Mouse (Mus musculus): ENCODE results near the gene Cytip. TPM values are rescaled to one million over a fixed set of nuclear protein-coding genes. Genes with fewer than 3 reads are reported as not detected.

Gene Cytip
- polyA plus RNA-seq, 1 experiment from 2014 or later = 0.09 TPM

Other genes with a start within 250 kb of the Cytip start
- gene Galnt5, start 197.6 kb downstream of the Cytip start, polyA plus RNA-seq (2015; fragmentation: Nextera tagmentation; extraction: Ambion mirVana) = not detected in 2 replicates
- 1.9 and 2.5 TPM in 2 replicates for gene Ermn, start 142.7 kb downstream of the Cytip start, polyA plus RNA-seq (2015; fragmentation: Nextera tagmentation; extraction: Ambion mirVana)
- 1.0 and 1.5 TPM in 2 replicates for gene Acvr1c, start 162.4 kb upstream of the Cytip start, polyA plus RNA-seq (2015; fragmentation: Nextera tagmentation; extraction: Ambion mirVana)

Measured in forebrain, embryonic 15.5 days (tissue).